Mouse (Mus musculus) bone marrow, adult 2 months (tissue): ENCODE data around the gene Eif4b.

Experiments
- CTCF ChIP-seq: fragments of 200-500 bp; IDR thresholded peaks from 2 replicates; pipeline ENCODE4 v1.5.1; 2011; ENCODE audit warnings: low read length, control low read depth; ENCODE audit not compliant: control insufficient read depth, insufficient read depth
- POLR2A ChIP-seq: fragments of 200-500 bp; IDR thresholded peaks from 2 replicates; pipeline ENCODE4 v1.6.1; 2011; ENCODE audit warnings: low read depth, mild to moderate bottlenecking, control low read depth, low read length, borderline replicate concordance; ENCODE audit not compliant: control insufficient read depth

DNA sequence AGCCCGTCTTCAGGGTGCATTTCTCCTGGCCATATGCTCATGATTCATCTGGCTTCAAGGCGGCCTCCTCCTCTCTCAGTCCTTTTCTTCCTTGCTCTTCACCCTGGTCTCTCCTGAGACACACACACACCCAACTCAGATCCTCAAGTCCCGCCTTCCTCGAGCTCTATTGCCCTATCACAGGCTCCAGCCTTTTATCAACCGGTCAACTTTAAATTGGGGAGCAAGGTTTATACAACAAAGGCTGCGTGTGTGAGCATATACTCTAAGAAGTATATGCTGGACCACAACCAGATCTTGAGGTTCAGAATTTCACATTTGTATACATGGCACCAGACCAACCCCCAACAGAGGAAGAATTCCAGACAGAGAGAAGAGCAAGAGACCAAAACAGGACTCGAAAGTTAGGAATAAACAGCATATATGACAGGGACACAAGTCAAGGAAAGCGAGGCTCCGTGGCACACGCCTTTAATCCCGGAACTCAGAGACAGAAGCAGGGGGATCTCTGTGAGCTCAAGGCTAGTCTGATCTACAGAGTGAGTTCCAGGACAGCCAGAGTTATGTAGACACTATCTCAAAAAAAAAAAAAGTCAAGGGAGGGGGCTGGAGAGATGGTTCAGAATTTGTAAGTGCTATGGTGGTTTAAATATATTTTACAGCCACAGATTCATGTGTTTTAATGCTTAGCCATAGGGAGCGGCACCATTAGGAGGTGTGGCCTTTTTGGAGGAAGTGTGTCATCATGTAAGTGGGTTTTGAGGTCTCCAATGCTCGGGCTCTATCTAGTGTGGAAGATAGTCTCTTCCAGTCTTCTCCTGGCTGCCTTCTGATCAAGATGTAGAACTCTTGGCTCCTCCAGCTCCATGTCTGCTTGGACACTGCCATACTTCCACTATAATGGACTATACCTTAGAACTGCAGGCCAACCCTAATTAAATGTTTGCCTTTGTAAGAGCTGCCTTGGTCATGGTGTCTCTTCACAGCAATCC is 2.8 kb upstream of the Eif4b start:
- no peak for TF ChIP-seq CTCF
- no peak for TF ChIP-seq POLR2A
